ENCODE assay signal across 8 mouse cellular contexts in genomic region chr5:144040720-144041364, GRCm38 (mm10). TPM values are rescaled to one million over a fixed set of nuclear protein-coding genes. Genes with fewer than 3 reads are reported as not detected.
DNase-seq lines count a peak whose midpoint lies in the region; ATAC-seq and TF ChIP-seq lines count a peak whose summit lies in the region.

No protein-coding gene starts in this region.

- no peaks in the 10 kb centered on the region; the same call in 1 of the 2 replicates for H3K9me3 ChIP-seq in G1E (replicated peaks)

- no peaks in the 10 kb centered on the region for H3K36me3 ChIP-seq in G1E (replicated peaks)

- H3K27me3 ChIP-seq in G1E (ENCODE audit: insufficient read depth, low read length): peaks cover 12% of the 10 kb centered on the region; the same call in 1 of the 2 replicates

- no peak overlapping the region for H3K27ac ChIP-seq in bone marrow macrophage, adult 2 months (ENCODE audit: insufficient read depth, low read depth, low read length)
- no peak overlapping the region for H3K27ac ChIP-seq in embryonic fibroblast, embryonic 13.5 days (ENCODE audit: insufficient read depth, low read length)

- DNase-seq in G1E (ENCODE audit: low spot score): peak; percentile 58
- peak; percentile 18 for DNase-seq in heart, postnatal 25 days (ENCODE audit: low spot score)
- DNase-seq in layer of hippocampus, adult 9-11 months: peak; percentile 49
- peak; percentile 75 for DNase-seq in lung, postnatal 25 days (ENCODE audit: low spot score)
- DNase-seq in right cerebral cortex, adult 18-20 months: peak; percentile 67
- peak; percentile 64 for DNase-seq in urinary bladder, adult 2 months (ENCODE audit: low spot score)

- 0 out of 2 replicates have a peak, but pooled peaks have one; percentile 28 for ATAC-seq in G1E (ENCODE audit: extremely low read depth, insufficient number of reproducible peaks, low FRiP score, poor library complexity, severe bottlenecking)

- no peak overlapping the region for H3K4me3 ChIP-seq in G1E (ENCODE audit: low read depth, low read length)
- H3K4me3 ChIP-seq in bone marrow macrophage, adult 2 months (ENCODE audit: insufficient read depth, low read length): no peak overlapping the region
- H3K4me3 ChIP-seq in embryonic fibroblast, embryonic 13.5 days (ENCODE audit: insufficient read depth, low read length): no peak overlapping the region

- TF ChIP-seq CTCF in G1E (IDR thresholded peaks at IDR 0.05; ENCODE audit: low read depth, low read length): peak; percentile 86
- TF ChIP-seq CTCF in bone marrow macrophage, adult 2 months (IDR thresholded peaks at IDR 0.05; ENCODE audit: low read depth, low read length): peak; percentile 87
- peak; percentile 93 for TF ChIP-seq CTCF in embryonic fibroblast, embryonic 13.5 days (IDR thresholded peaks at IDR 0.05; ENCODE audit: borderline replicate concordance, insufficient read depth, low read length)

- TF ChIP-seq POLR2A in bone marrow macrophage, adult 2 months (IDR thresholded peaks at IDR 0.05; ENCODE audit: borderline replicate concordance, low read depth, low read length): no peak
- TF ChIP-seq POLR2A in embryonic fibroblast, embryonic 13.5 days (IDR thresholded peaks at IDR 0.05; ENCODE audit: low read depth, low read length): no peak

- H3K4me1 ChIP-seq in G1E (ENCODE audit: insufficient read depth, low read depth, low read length): peaks cover 7% of the 10 kb centered on the region
- H3K4me1 ChIP-seq in bone marrow macrophage, adult 2 months (ENCODE audit: control insufficient read depth, insufficient read depth, low read length): no peaks in the 10 kb centered on the region
- no peaks in the 10 kb centered on the region for H3K4me1 ChIP-seq in embryonic fibroblast, embryonic 13.5 days (ENCODE audit: control insufficient read depth, insufficient read depth, low read length)

- intact Hi-C loops in heart, postnatal 25 days (cut with DNase I): loop anchor here (1.0 to 5.0 kb wide), 3 partner anchors 56 to 174 kb away; no protein-coding TSS in a partner anchor

RNA-seq across cellular contexts. Expression of gene Ocm, which starts 14.4 kb away (rescaled TPM):
- total RNA-seq in G1E (2014; fragmentation: Nextera tagmentation): not detected in 2 replicates
- total RNA-seq in G1E (2017): not detected in 2 replicates
- not detected in 2 replicates for polyA plus RNA-seq in G1E (2012)
- not detected in 2 replicates for polyA plus RNA-seq in bone marrow macrophage, adult 2 months (2012; ENCODE audit: insufficient read depth, insufficient read length, missing spikeins)
- polyA plus RNA-seq in embryonic fibroblast, embryonic 13.5 days (2011; ENCODE audit: insufficient read length, low read depth, missing spikeins): not detected in 2 replicates
- total RNA-seq in heart, postnatal 25 days (2021): not detected
- not detected in 2 replicates for polyA plus RNA-seq in urinary bladder, adult 2 months (2012; rRNA removed)

RNA-seq across cellular contexts. Expression of gene Ccz1, which starts 26.2 kb away (rescaled TPM):
- 107 and 116 TPM in 2 replicates for total RNA-seq in G1E (2014; fragmentation: Nextera tagmentation)
- 107 and 113 TPM in 2 replicates for total RNA-seq in G1E (2017)
- polyA plus RNA-seq in G1E (2012): 50.9 and 68.7 TPM in 2 replicates
- 65.0 and 71.9 TPM in 2 replicates for polyA plus RNA-seq in bone marrow macrophage, adult 2 months (2012; ENCODE audit: insufficient read depth, insufficient read length, missing spikeins)
- 66.5 and 69.6 TPM in 2 replicates for polyA plus RNA-seq in embryonic fibroblast, embryonic 13.5 days (2011; ENCODE audit: insufficient read length, low read depth, missing spikeins)
- 10 to 100 TPM; 25.0 to 26.0 TPM for total RNA-seq in heart, postnatal 25 days (2021)
- polyA plus RNA-seq in urinary bladder, adult 2 months (2012; rRNA removed): 38.6 and 40.0 TPM in 2 replicates

RNA-seq across cellular contexts. Expression of gene Lmtk2, which starts 59.4 kb away (rescaled TPM):
- 26.1 and 29.0 TPM in 2 replicates for total RNA-seq in G1E (2014; fragmentation: Nextera tagmentation)
- 10.6 and 11.7 TPM in 2 replicates for total RNA-seq in G1E (2017)
- polyA plus RNA-seq in G1E (2012): 8.5 and 9.3 TPM in 2 replicates
- 2.9 and 3.8 TPM in 2 replicates for polyA plus RNA-seq in bone marrow macrophage, adult 2 months (2012; ENCODE audit: insufficient read depth, insufficient read length, missing spikeins)
- polyA plus RNA-seq in embryonic fibroblast, embryonic 13.5 days (2011; ENCODE audit: insufficient read length, low read depth, missing spikeins): 9.3 and 10.4 TPM in 2 replicates
- total RNA-seq in heart, postnatal 25 days (2021): 10 to 100 TPM; 23.7 to 25.8 TPM
- polyA plus RNA-seq in urinary bladder, adult 2 months (2012; rRNA removed): 13.7 and 15.8 TPM in 2 replicates

Comparison
In these comparisons a context has a peak if more than half of its experiments do, and no peak if none do; other contexts are left out.
1. DNase-seq: peak in every context shown above with its lines; median percentile 75 in lung, postnatal 25 days; 67 in right cerebral cortex, adult 18-20 months; 64 in urinary bladder, adult 2 months; 58 in G1E; 49 in layer of hippocampus, adult 9-11 months; 18 in heart, postnatal 25 days.